Mouse (Mus musculus) kidney, adult 10 weeks (tissue): ENCODE data around the gene Pilra. TPM values are rescaled to one million over a fixed set of nuclear protein-coding genes. Genes with fewer than 3 reads are reported as not detected.

Experiments
- polyA plus RNA-seq: library from polyadenylated mRNA; stranded (reverse); fragments of 350-450 nt; fragmentation: Illumina TruSeq; extraction: RNeasy Lipid Tissue Mini Kit (QIAGEN cat#74804); gene quantifications from one replicate; pipeline ENCODE4 v1.2.3, GENCODE M21; 2014; ENCODE audit warnings: low read depth, low replicate concordance

The Pilra gene
- not detected for polyA plus RNA-seq

GRCm38 (mm10) chr5:137835966-137836520 is at the start of gene Pilra:
Gene Pilra, minus strand, starts transcription at chr5:137836281.

GRCm38 (mm10) chr5:137871644-137872380 is 35.7 kb upstream of the Pilra start, which contains the start of gene Pilrb2:
Gene Pilrb2, minus strand, starts transcription at chr5:137871815.

GRCm38 (mm10) chr5:137857960-137858710 is 22.1 kb upstream of the Pilra start, which contains the start of gene Pilrb1:
Gene Pilrb1, minus strand, starts transcription at chr5:137858106.

GRCm38 (mm10) chr5:137787151-137787928 is 48.7 kb downstream of the Pilra start, which contains the start of the genes Mepce and Zcwpw1:
Gene Mepce, minus strand, starts transcription at chr5:137787655.
Gene Zcwpw1, plus strand, starts transcription at chr5:137787798.

GRCm38 (mm10) chr5:137778635-137779034 is 57.4 kb downstream of the Pilra start, which contains the start of gene Ppp1r35:
Gene Ppp1r35, plus strand, starts transcription at chr5:137778849.

Other genes with a start within 250 kb of the Pilra start
- not detected for gene Mospd3, start 235.2 kb downstream of the Pilra start, polyA plus RNA-seq
- 7.1 TPM for gene Pcolce, start 222.5 kb downstream of the Pilra start, polyA plus RNA-seq
- not detected for gene Fbxo24, start 207.3 kb downstream of the Pilra start, polyA plus RNA-seq
- 0.85 TPM for gene Lrch4, start 207.2 kb downstream of the Pilra start, polyA plus RNA-seq
- not detected for gene Gm20605, start 207.1 kb downstream of the Pilra start, polyA plus RNA-seq
- gene Sap25, start 194.9 kb downstream of the Pilra start, polyA plus RNA-seq: not detected
- gene Irs3, start 190.6 kb downstream of the Pilra start, polyA plus RNA-seq: not detected
- gene Agfg2, start 151.6 kb downstream of the Pilra start, polyA plus RNA-seq: 11.3 TPM
- 0.16 TPM for gene Nyap1, start 94.7 kb downstream of the Pilra start, polyA plus RNA-seq
- 0.36 TPM for gene Tsc22d4, start 90.6 kb downstream of the Pilra start, polyA plus RNA-seq
- not detected for gene Ppp1r35, start 57.4 kb downstream of the Pilra start, polyA plus RNA-seq
- gene Mepce, start 48.6 kb downstream of the Pilra start, polyA plus RNA-seq: 8.0 TPM
- 5.1 TPM for gene Zcwpw1, start 48.5 kb downstream of the Pilra start, polyA plus RNA-seq
- 0.65 TPM for gene Pilrb1, start 21.8 kb upstream of the Pilra start, polyA plus RNA-seq
- gene Pilrb2, start 35.5 kb upstream of the Pilra start, polyA plus RNA-seq: not detected
- 1.7 TPM for gene Cyp3a13, start 85.3 kb upstream of the Pilra start, polyA plus RNA-seq
- gene Gjc3, start 126.8 kb upstream of the Pilra start, polyA plus RNA-seq: not detected
- gene Azgp1, start 145.2 kb upstream of the Pilra start, polyA plus RNA-seq: 14.1 TPM
- gene Smok3a, start 185.0 kb upstream of the Pilra start, polyA plus RNA-seq: not detected
- gene Smok3b, start 185.1 kb upstream of the Pilra start, polyA plus RNA-seq: not detected
- gene Smok3c, start 216.9 kb upstream of the Pilra start, polyA plus RNA-seq: not detected
- gene Zkscan1, start 248.8 kb upstream of the Pilra start, polyA plus RNA-seq: 50.9 TPM